Mouse (Mus musculus): Measurements from ENCODE around the gene Cnst. TPM values are rescaled to one million over a fixed set of nuclear protein-coding genes. Genes with fewer than 3 reads are reported as not detected.
A peak's percentile ranks its signal among the peaks of the same experiment; 100 is the strongest.

The Cnst gene
- polyA plus RNA-seq, 1 experiment from 2014 or later = 12.9 TPM

DNA sequence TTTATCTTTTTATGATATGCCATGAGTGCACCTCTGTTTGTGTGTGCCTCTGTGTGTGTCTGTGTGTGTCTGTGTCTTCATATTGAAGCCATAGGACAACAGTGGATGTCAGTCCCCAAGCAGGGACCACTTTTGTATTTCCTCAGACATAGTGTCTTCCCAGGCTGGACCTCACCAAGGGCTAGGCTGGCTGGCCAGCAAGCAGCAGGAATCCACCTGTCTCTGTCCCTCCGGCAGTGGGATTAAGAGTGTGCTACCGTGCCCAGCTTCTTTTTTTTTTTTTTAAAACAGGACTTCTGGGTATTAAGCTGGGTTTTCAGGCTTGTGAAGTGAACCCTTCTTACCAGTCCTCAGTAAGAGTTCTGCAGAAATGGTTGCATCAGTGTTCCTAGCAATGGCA is 46.0 kb downstream of the Cnst start:
- H3K4me2 ChIP-seq = no peak overlapping the region
- no peaks in the 10 kb centered on the region for H3K4me1 ChIP-seq (replicated peaks; ENCODE audit: control insufficient read depth, insufficient read depth, low read length)
- H3K27me3 ChIP-seq (replicated peaks; ENCODE audit: control insufficient read depth, insufficient read depth, low read length) = no peaks in the 10 kb centered on the region
- no peak overlapping the region for H3K9ac ChIP-seq (ENCODE audit: low read depth, low read length)
- H3K27ac ChIP-seq (ENCODE audit: low read depth, low read length) = no peak overlapping the region
- 0 out of 2 replicates have a peak, but pooled peaks cover 2% of the 10 kb centered on the region for H3K36me3 ChIP-seq (ENCODE audit: control insufficient read depth, insufficient read depth, low read length)
- DNase-seq (ENCODE audit: low spot score) = no peak
- no peak for ATAC-seq (replicated peaks; ENCODE audit: low FRiP score)
- WGBS = 88% methylated on average over 2 of the region's 2 CpGs
- H3K9me3 ChIP-seq (ENCODE audit: control insufficient read depth, low read length) = no peaks in the 10 kb centered on the region
- no peak overlapping the region for H3K4me3 ChIP-seq (ENCODE audit: low read depth, low read length)

DNA sequence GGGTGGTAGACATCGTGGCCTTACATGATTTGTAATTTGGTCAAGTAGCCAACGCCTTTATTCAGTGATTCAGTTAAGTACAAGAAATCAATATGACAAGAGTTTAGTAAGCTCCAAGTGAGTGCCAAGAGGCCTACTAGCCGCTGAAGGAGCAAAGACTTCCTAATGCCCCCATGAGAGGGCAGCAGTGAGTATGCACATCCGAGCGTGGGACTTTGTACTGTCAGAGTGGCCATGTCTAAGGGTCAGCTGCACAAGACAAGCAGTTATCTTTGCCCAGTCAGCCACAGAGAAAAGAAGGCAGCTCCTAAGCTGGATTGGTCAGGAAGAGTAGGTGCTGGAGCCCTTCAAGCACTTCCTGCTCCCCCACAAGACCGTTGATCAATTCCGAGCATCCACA is 46.8 kb downstream of the Cnst start:
- Histone ChIP-seq H3K9ac (ENCODE audit: low read depth, low read length) (no peak overlapping the region), H3K9me3 (ENCODE audit: control insufficient read depth, low read length) (no peaks in the 10 kb centered on the region), H3K27ac (ENCODE audit: low read depth, low read length) (no peak overlapping the region), H3K4me3 (ENCODE audit: low read depth, low read length) (no peak overlapping the region), H3K4me2 (no peak overlapping the region), H3K36me3 (ENCODE audit: control insufficient read depth, insufficient read depth, low read length) (0 out of 2 replicates have a peak, but pooled peaks cover 2% of the 10 kb centered on the region), H3K4me1 (replicated peaks; ENCODE audit: control insufficient read depth, insufficient read depth, low read length) (no peaks in the 10 kb centered on the region), H3K27me3 (replicated peaks; ENCODE audit: control insufficient read depth, insufficient read depth, low read length) (no peaks in the 10 kb centered on the region)
- ATAC-seq (replicated peaks; ENCODE audit: low FRiP score) (no peak), DNase-seq (ENCODE audit: low spot score) (no peak)
- 72% methylated on average over 7 of the region's 7 CpGs for WGBS

DNA sequence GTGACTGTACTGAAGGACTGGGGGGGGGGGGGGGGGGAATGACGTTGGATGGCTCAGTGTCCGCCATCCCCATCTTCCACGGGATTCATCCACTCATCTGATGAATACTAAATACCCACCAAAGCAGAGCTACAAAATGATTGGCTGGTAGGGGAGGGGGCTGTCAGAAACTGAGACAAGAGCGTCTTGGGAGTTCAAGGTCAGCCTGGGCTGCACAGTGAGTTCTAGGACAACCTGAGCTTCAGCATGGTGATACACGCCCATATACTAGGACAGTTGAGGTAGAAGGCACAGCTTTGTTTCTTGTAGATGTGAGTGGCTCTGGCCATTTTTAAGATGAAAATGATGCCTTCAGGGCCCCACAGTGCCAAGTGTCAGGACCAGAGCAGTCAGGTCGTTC is 52.2 kb downstream of the Cnst start:
- DNase-seq (ENCODE audit: low spot score) (no peak), ATAC-seq (replicated peaks; ENCODE audit: low FRiP score) (no peak)
- H3K4me3 ChIP-seq (ENCODE audit: low read depth, low read length) = no peak overlapping the region
- H3K9ac ChIP-seq (ENCODE audit: low read depth, low read length) = no peak overlapping the region
- 84% methylated on average over 6 of the region's 6 CpGs for WGBS
- H3K27ac ChIP-seq (ENCODE audit: low read depth, low read length) = no peak overlapping the region
- H3K4me1 ChIP-seq (replicated peaks; ENCODE audit: control insufficient read depth, insufficient read depth, low read length) = no peaks in the 10 kb centered on the region
- no peak overlapping the region for H3K4me2 ChIP-seq
- H3K27me3 ChIP-seq (replicated peaks; ENCODE audit: control insufficient read depth, insufficient read depth, low read length) = no peaks in the 10 kb centered on the region
- no peaks in the 10 kb centered on the region for H3K36me3 ChIP-seq (ENCODE audit: control insufficient read depth, insufficient read depth, low read length)
- H3K9me3 ChIP-seq (ENCODE audit: control insufficient read depth, low read length) = no peaks in the 10 kb centered on the region

DNA sequence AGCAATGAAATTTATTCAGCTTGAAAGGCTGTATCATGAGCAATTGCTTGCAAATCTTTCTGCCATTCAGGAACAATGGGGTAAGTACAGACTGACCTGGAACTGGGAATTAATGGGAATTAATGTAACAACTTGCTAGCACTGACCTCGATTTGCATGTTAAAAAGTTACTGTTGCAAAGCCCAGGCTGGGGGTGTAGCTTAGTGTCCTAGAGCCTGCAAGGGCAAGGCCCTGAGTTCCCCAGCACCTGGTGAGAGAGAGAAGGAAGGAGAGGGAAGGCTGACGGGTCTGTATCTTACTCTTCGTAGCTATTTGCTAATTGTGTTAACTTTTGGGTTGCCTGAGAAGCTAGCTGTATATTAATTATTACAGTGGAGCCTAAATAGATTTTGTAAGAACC is 58.4 kb downstream of the Cnst start:
- ATAC-seq (replicated peaks; ENCODE audit: low FRiP score) (no peak), DNase-seq (ENCODE audit: low spot score) (no peak)
- Histone ChIP-seq H3K27me3 (replicated peaks; ENCODE audit: control insufficient read depth, insufficient read depth, low read length) (no peaks in the 10 kb centered on the region), H3K27ac (ENCODE audit: low read depth, low read length) (no peak overlapping the region), H3K4me3 (ENCODE audit: low read depth, low read length) (no peak overlapping the region), H3K4me2 (no peak overlapping the region), H3K36me3 (ENCODE audit: control insufficient read depth, insufficient read depth, low read length) (0 out of 2 replicates have a peak, but pooled peaks cover 3% of the 10 kb centered on the region), H3K9me3 (ENCODE audit: control insufficient read depth, low read length) (no peaks in the 10 kb centered on the region), H3K9ac (ENCODE audit: low read depth, low read length) (no peak overlapping the region), H3K4me1 (replicated peaks; ENCODE audit: control insufficient read depth, insufficient read depth, low read length) (no peaks in the 10 kb centered on the region)
- 69% methylated on average over 3 of the region's 3 CpGs for WGBS

DNA sequence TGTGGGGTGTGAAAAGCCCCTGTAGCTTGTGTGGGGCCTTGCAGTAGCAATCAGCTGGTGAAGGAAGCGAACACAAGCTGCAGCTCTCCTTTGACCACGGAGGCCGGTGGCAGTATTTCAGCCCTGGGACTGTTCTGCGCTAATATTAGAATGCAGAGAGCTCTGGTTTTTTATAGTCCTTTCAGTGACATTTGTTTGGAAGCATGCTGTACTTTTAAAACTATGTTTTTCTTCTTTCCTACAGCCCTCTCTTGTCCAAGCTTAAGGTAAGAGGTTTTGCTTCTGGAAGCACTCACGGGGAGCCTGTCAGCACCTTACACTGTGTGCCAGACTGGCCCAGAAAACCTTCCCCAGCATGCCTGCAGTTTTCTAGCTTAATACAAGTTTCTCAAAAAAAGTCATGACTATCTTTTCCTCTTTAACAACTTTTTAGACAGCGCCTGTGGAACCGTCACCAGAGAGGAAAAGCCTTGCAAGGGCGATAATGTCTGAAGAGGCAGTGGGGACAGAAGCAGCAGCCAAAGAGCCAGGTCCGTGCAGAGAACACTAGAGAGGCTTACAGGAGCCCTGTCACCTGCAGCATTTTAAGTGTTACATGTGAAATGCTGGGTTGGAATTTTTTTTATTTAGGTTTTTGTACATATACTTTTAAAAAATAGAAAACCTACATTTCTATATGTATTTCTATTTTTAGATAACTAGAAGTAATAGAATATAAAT is 60.0 kb downstream of the Cnst start:
- Histone ChIP-seq H3K9ac (ENCODE audit: low read depth, low read length) (no peak overlapping the region), H3K4me3 (ENCODE audit: low read depth, low read length) (no peak overlapping the region), H3K27ac (ENCODE audit: low read depth, low read length) (no peak overlapping the region; the same call in 1 of the 2 replicates), H3K27me3 (replicated peaks; ENCODE audit: control insufficient read depth, insufficient read depth, low read length) (no peaks in the 10 kb centered on the region), H3K9me3 (ENCODE audit: control insufficient read depth, low read length) (no peaks in the 10 kb centered on the region), H3K4me1 (replicated peaks; ENCODE audit: control insufficient read depth, insufficient read depth, low read length) (peaks cover 8% of the 10 kb centered on the region; the same call in 1 of the 2 replicates), H3K4me2 (no peak overlapping the region), H3K36me3 (ENCODE audit: control insufficient read depth, insufficient read depth, low read length) (peaks cover 11% of the 10 kb centered on the region)
- WGBS = 85% methylated on average over 9 of the region's 9 CpGs
- ATAC-seq (replicated peaks; ENCODE audit: low FRiP score) (no peak), DNase-seq (ENCODE audit: low spot score) (no peak)

DNA sequence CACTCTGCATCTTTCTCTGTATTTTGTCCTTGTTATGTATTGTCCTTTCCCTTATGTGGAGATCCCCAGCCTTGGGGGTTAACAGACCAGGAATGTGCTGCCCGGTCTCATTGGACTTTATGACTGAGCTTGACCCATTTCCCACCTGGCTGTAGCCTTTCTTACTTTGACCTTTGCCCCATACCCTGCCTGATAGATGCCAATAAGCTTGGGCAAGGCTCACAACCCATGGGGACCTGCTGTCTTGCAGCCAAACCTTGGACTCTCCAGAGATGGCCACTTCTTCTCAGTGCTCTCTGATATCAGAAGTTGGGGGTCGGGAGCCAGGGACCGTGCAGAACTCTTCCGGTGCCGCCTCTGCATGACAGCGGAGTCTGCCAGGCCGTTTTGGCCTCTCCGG is 62.4 kb downstream of the Cnst start:
- DNase-seq (ENCODE audit: low spot score) (no peak), ATAC-seq (replicated peaks; ENCODE audit: low FRiP score) (no peak)
- no peaks in the 10 kb centered on the region for H3K9me3 ChIP-seq (ENCODE audit: control insufficient read depth, low read length)
- H3K36me3 ChIP-seq (ENCODE audit: control insufficient read depth, insufficient read depth, low read length) = peaks cover 11% of the 10 kb centered on the region
- WGBS = 90% methylated on average over 8 of the region's 8 CpGs
- H3K27ac ChIP-seq (ENCODE audit: low read depth, low read length) = no peak overlapping the region
- H3K4me1 ChIP-seq (replicated peaks; ENCODE audit: control insufficient read depth, insufficient read depth, low read length) = peaks cover 12% of the 10 kb centered on the region
- H3K9ac ChIP-seq (ENCODE audit: low read depth, low read length) = no peak overlapping the region
- no peaks in the 10 kb centered on the region for H3K27me3 ChIP-seq (replicated peaks; ENCODE audit: control insufficient read depth, insufficient read depth, low read length)
- no peak overlapping the region for H3K4me3 ChIP-seq (ENCODE audit: low read depth, low read length)
- H3K4me2 ChIP-seq = no peak overlapping the region

DNA sequence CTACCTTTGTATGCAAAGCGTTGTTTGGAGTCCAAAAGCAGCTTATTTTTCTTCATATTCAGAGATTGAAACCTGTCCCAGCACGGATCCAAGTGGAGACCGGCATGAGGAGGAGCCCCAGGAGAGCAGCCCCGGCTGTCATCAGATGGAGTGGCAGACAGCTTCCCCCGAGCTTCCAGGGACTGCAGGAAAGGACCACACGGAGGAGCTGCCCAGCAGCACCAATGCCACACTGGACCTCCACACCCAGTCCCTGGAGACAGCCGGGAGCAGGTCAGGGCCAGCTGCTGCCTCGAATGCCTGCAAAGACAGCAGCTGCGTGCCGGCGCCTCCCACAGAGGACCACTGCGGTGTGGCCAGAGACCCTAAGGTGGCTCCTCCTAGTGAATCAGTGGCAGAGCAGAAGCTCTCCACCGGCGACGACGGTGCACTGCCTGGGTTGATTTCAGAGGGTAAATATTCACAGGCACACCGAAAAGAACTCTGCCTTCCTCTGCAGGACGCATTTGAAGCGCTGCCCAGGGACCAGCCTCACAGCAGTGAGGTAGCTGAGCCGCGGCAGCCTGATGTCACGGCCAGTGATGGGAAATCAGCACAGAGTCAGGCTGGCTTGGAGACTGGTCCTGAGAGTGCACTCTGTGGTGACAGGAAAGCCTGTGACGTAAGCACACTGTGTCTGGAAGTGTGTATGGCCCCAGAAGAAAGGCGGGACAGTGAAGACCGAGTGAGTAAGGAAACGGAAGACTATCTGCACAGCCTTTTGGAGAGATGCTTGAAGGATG is 63.7 kb downstream of the Cnst start:
- Histone ChIP-seq H3K4me2 (no peak overlapping the region), H3K4me3 (ENCODE audit: low read depth, low read length) (no peak overlapping the region), H3K27ac (ENCODE audit: low read depth, low read length) (no peak overlapping the region), H3K27me3 (replicated peaks; ENCODE audit: control insufficient read depth, insufficient read depth, low read length) (no peaks in the 10 kb centered on the region), H3K36me3 (ENCODE audit: control insufficient read depth, insufficient read depth, low read length) (peaks cover 8% of the 10 kb centered on the region), H3K9ac (ENCODE audit: low read depth, low read length) (no peak overlapping the region), H3K4me1 (replicated peaks; ENCODE audit: control insufficient read depth, insufficient read depth, low read length) (peaks cover 12% of the 10 kb centered on the region), H3K9me3 (ENCODE audit: control insufficient read depth, low read length) (no peaks in the 10 kb centered on the region)
- ATAC-seq (replicated peaks; ENCODE audit: low FRiP score) (no peak), DNase-seq (ENCODE audit: low spot score) (no peak)
- 75% methylated on average over 26 of the region's 26 CpGs for WGBS

DNA sequence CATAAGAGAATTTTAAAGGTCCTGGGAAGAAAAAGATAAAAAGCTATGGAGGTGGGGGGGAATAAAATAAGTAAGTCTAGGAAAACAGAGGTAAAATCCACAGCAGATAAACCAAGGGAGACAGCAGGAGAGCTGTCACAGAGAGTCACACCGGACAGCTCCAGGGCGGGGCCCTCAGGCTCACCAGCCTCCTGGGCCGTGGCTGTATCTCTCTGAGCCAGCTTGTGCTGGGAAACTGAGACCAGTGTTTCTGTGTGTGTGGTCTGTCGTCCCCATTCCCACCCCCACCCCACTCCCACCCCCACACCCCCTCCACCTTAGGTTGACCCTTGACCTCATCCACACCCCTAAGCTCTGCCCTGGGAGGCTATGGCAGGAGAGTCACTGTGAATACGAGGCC is 65.0 kb downstream of the Cnst start:
- Histone ChIP-seq H3K4me2 (no peak overlapping the region), H3K4me3 (ENCODE audit: low read depth, low read length) (no peak overlapping the region), H3K27me3 (replicated peaks; ENCODE audit: control insufficient read depth, insufficient read depth, low read length) (no peaks in the 10 kb centered on the region), H3K36me3 (ENCODE audit: control insufficient read depth, insufficient read depth, low read length) (peaks cover 8% of the 10 kb centered on the region), H3K9ac (ENCODE audit: low read depth, low read length) (no peak overlapping the region), H3K4me1 (replicated peaks; ENCODE audit: control insufficient read depth, insufficient read depth, low read length) (peaks cover 12% of the 10 kb centered on the region), H3K27ac (ENCODE audit: low read depth, low read length) (no peak overlapping the region), H3K9me3 (ENCODE audit: control insufficient read depth, low read length) (no peaks in the 10 kb centered on the region)
- peak; percentile 96 for ATAC-seq (replicated peaks; ENCODE audit: low FRiP score)
- DNase-seq (ENCODE audit: low spot score) = no peak
- 35% methylated on average over 5 of the region's 5 CpGs for WGBS

DNA sequence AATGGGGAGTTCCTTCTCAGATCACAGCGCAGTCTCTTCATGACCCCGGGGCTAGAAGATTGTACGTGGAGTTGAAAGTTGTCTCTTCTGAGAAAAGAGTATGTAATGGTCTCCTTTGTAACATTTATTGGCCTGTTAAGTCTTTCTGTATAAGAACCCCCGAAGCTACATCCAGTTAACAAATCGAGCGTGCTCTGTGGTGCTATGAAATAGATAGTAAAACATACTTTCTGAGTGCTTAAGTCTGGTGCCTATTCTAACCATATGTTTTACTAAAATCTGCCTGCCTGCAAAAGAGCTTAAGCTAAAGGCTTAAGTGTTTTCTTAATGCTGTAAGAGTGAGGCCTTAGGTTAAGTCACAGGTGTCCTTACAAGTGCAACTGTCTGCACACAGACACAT is 66.2 kb downstream of the Cnst start:
- H3K4me3 ChIP-seq (ENCODE audit: low read depth, low read length) = no peak overlapping the region
- H3K27me3 ChIP-seq (replicated peaks; ENCODE audit: control insufficient read depth, insufficient read depth, low read length) = no peaks in the 10 kb centered on the region
- H3K4me1 ChIP-seq (replicated peaks; ENCODE audit: control insufficient read depth, insufficient read depth, low read length) = peaks cover 12% of the 10 kb centered on the region
- WGBS = 89% methylated on average over 6 of the region's 6 CpGs
- no peaks in the 10 kb centered on the region for H3K9me3 ChIP-seq (ENCODE audit: control insufficient read depth, low read length)
- no peak overlapping the region for H3K9ac ChIP-seq (ENCODE audit: low read depth, low read length)
- no peak overlapping the region for H3K27ac ChIP-seq (ENCODE audit: low read depth, low read length)
- H3K4me2 ChIP-seq = no peak overlapping the region
- H3K36me3 ChIP-seq (ENCODE audit: control insufficient read depth, insufficient read depth, low read length) = peaks cover 8% of the 10 kb centered on the region
- ATAC-seq (replicated peaks; ENCODE audit: low FRiP score) (no peak), DNase-seq (ENCODE audit: low spot score) (no peak)

Measured in liver, embryonic 11.5 days (tissue).